Mouse (Mus musculus): Measurements from ENCODE around the gene Wdr18. TPM values are rescaled to one million over a fixed set of nuclear protein-coding genes. Genes with fewer than 3 reads are reported as not detected.
A peak's percentile ranks its signal among the peaks of the same experiment; 100 is the strongest.

Gene Wdr18
- total and polyA plus RNA-seq, 3 experiments = 54.2 to 92.1 (median 70.8) TPM

DNA sequence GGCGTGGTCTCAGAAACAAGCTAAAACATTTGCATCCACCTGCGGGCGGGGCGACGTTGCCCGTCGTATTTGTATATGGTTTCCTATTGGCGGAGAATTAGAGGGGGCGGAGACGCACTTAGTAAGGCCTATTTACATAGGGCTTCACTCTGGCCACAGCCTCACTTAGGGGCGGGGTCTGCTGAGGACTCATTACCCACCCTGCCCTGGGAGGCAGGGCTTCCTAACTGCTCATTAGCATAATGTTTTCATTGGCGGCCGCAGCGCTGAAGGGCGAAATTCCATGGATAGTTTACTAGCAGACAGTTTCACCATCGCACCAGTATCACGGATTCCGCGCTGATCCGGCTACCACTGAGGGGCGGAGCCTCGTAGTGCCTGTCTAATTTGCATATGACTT lies 24.9 kb downstream of the Wdr18 start:
- dilution Hi-C loops (cut with MboI; ENCODE audit: extremely low pct_ligation_motif_present, extremely low pct_unique_long_range_greater_than_20kb, low sequenced_read_pairs) = no loop called here
- Histone ChIP-seq H3K4me1 (ENCODE audit: control insufficient read depth in 1 of 2, insufficient read depth in 2 of 2) (peaks cover 28 to 71% of the 10 kb centered on the region in 2 experiments), H3K27ac (ENCODE audit: insufficient read depth, low read depth) (peak overlapping the region; percentile 85), H3K79me2 (replicated peaks; ENCODE audit: control insufficient read depth, extremely low read depth, insufficient read depth, poor library complexity, severe bottlenecking) (peaks cover 35% of the 10 kb centered on the region), H3K9me3 (replicated peaks; ENCODE audit: low read length) (no peaks in the 10 kb centered on the region), H3K27me3 (replicated peaks) (peaks cover 3% of the 10 kb centered on the region), H3K4me3 (replicated peaks in 1 of 3; ENCODE audit: low read depth in 2 of 3, low read length in 2 of 3, poor library complexity in 1 of 3) (peak overlapping the region; percentile 69 to 97 (median 89)), H3K4me2 (ENCODE audit: insufficient read depth, low read depth, poor library complexity, severe bottlenecking) (no peak overlapping the region), H3K36me3 (replicated peaks in 1 of 2; ENCODE audit: control insufficient read depth in 1 of 2, insufficient read depth in 1 of 2, low read length in 1 of 2) (peaks cover 11 to 27% of the 10 kb centered on the region in 2 experiments), H3K9ac (ENCODE audit: insufficient read depth, low read depth) (peak overlapping the region; percentile 55)
- in situ Hi-C loops (cut with MboI; ENCODE audit: low pct_ligation_motif_present, low pct_unique_long_range_greater_than_20kb, low sequenced_read_pairs) = loop anchor here (5.0 kb wide), 2 partner anchors 127 to 157 kb away; partner anchors contain the start of gene Cbarp
- DNase-seq (ENCODE audit: extremely low read depth) = peak; percentile 99
- TF ChIP-seq POLR2A (IDR thresholded peaks at IDR 0.05; ENCODE audit: low read depth, low read length) = peak; percentile 35; the same call in 1 of the 2 replicates
- TF ChIP-seq SMC3 (IDR thresholded peaks at IDR 0.05; ENCODE audit: low read depth, low read length) = no peak

DNA sequence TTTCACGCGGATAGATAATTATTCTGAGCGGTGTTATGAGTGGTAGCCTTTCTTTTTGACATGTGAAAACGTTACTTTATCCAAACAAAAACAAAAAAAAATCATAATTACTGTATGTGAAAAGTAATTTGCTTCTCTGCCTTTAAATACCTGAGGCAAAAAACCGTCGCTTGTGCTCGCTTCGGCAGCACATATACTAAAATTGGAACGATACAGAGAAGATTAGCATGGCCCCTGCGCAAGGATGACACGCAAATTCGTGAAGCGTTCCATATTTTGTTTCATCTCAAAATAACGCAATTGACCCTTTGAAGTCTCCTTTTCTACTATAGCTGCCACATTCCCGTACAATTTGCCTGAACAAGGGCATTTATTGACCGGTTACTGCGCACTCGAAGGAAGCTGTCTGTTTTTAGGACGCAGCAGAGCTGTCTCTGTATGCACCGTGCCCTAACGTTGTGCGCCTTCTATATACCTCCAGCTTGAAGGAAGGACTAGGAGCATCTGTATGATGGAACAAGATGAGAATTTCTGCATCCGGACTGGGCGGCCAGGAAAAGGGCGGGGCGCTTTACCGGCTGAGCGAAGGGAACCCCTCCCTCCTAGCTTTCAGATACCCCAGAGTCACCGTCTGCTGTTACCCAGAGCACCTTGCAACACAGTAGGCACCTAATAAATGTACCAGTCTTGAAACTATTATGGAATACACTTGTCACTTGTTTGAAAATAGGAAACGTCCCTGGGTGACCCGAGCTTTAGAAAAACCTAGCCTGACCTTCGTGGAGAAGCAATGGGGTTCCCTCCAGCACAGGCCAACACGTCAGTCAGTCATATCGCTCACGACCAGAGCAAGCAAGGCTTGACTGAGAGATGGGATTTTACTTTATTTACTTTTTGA lies 25.6 kb downstream of the Wdr18 start:
- peak overlapping the region; percentile 94 for H3K27ac ChIP-seq (ENCODE audit: insufficient read depth, low read depth)
- peak; percentile 74 for DNase-seq (ENCODE audit: extremely low read depth)
- TF ChIP-seq KAT2A (IDR thresholded peaks at IDR 0.05; ENCODE audit: insufficient replicate concordance, low read length) = no peak
- TF ChIP-seq PAX5 (IDR thresholded peaks at IDR 0.05; ENCODE audit: low read length) = no peak
- TF ChIP-seq CTCF (conservative IDR thresholded peaks at IDR 0.05 in 1 of 2, IDR thresholded peaks at IDR 0.05 in 1 of 2; ENCODE audit: low read depth in 2 of 2, low read length in 2 of 2) = no peak
- no peak for TF ChIP-seq MYC (IDR thresholded peaks at IDR 0.05; ENCODE audit: low read depth, low read length)
- no peak for TF ChIP-seq RCOR1 (conservative IDR thresholded peaks at IDR 0.05; ENCODE audit: low read depth, low read length)
- peak; percentile 43; the same call in 1 of the 2 replicates for TF ChIP-seq NELFE (IDR thresholded peaks at IDR 0.05; ENCODE audit: low read depth, low read length)
- no peak for TF ChIP-seq RAD21 (IDR thresholded peaks at IDR 0.05; ENCODE audit: low read depth, low read length)
- TF ChIP-seq TCF12 (IDR thresholded peaks at IDR 0.05; ENCODE audit: low read depth, low read length) = no peak; the same call in 1 of the 2 replicates
- peak; percentile 66 for TF ChIP-seq NRF1 (IDR thresholded peaks at IDR 0.05; ENCODE audit: low read depth, low read length)
- peak; percentile 48; the same call in 1 of the 2 replicates for TF ChIP-seq MEF2A (IDR thresholded peaks at IDR 0.05; ENCODE audit: borderline replicate concordance, low read depth, low read length)
- no peak for TF ChIP-seq UBTF (IDR thresholded peaks at IDR 0.05; ENCODE audit: low read depth, low read length)
- TF ChIP-seq CHD2 (IDR thresholded peaks at IDR 0.05; ENCODE audit: low read length) = no peak
- TF ChIP-seq ZMIZ1 (IDR thresholded peaks at IDR 0.05; ENCODE audit: low read depth, low read length) = 0 out of 2 replicates have a peak, but pooled peaks have one; percentile 37
- TF ChIP-seq MXI1 (IDR thresholded peaks at IDR 0.05; ENCODE audit: low read depth, low read length) = no peak; the same call in 1 of the 2 replicates
- 0 out of 2 replicates have a peak, but pooled peaks have one; percentile 36 for TF ChIP-seq JUND (conservative IDR thresholded peaks at IDR 0.05; ENCODE audit: low read depth, low read length)
- TF ChIP-seq USF1 (IDR thresholded peaks at IDR 0.05; ENCODE audit: low read depth, low read length) = no peak
- TF ChIP-seq ZNF384 (IDR thresholded peaks at IDR 0.05; ENCODE audit: low read depth, low read length) = peak; percentile 89
- TF ChIP-seq MAZ (IDR thresholded peaks at IDR 0.05; ENCODE audit: low read depth, low read length) = peak; percentile 59
- no peak; the same call in 1 of the 2 replicates for TF ChIP-seq POLR2A (IDR thresholded peaks at IDR 0.05; ENCODE audit: low read depth, low read length)
- TF ChIP-seq MAX (IDR thresholded peaks at IDR 0.05; ENCODE audit: low read length) = no peak
- no peak for TF ChIP-seq ZKSCAN1 (IDR thresholded peaks at IDR 0.05; ENCODE audit: borderline replicate concordance, low read depth, low read length)
- no peak; the same call in 1 of the 2 replicates for TF ChIP-seq HCFC1 (IDR thresholded peaks at IDR 0.05; ENCODE audit: low read depth, low read length)
- no peak; the same call in 1 of the 2 replicates for TF ChIP-seq ETS1 (conservative IDR thresholded peaks at IDR 0.05; ENCODE audit: low read depth, low read length)
- TF ChIP-seq MAFK (IDR thresholded peaks at IDR 0.05; ENCODE audit: insufficient replicate concordance, low read length) = peak; percentile 93
- TF ChIP-seq USF2 (conservative IDR thresholded peaks at IDR 0.05; ENCODE audit: low read depth, low read length) = no peak
- TF ChIP-seq TBP (conservative IDR thresholded peaks at IDR 0.05; ENCODE audit: low read depth, low read length) = peak; percentile 99
- no peak; the same call in 1 of the 2 replicates for TF ChIP-seq BHLHE40 (IDR thresholded peaks at IDR 0.05; ENCODE audit: low read depth, low read length)
- no peak for TF ChIP-seq SMC3 (IDR thresholded peaks at IDR 0.05; ENCODE audit: low read depth, low read length)
- no peak; the same call in 1 of the 2 replicates for TF ChIP-seq EP300 (IDR thresholded peaks at IDR 0.05; ENCODE audit: low read length)
- no peak for TF ChIP-seq POLR2AphosphoS2 (IDR thresholded peaks at IDR 0.05; ENCODE audit: low read depth, low read length)

More for the DNA sequence above, 25.6 kb downstream of the Wdr18 start:
- peak overlapping the region; percentile 50 to 89 (median 68) for H3K4me3 ChIP-seq (replicated peaks in 1 of 3; ENCODE audit: low read depth in 2 of 3, low read length in 2 of 3, poor library complexity in 1 of 3)
- peak overlapping the region; percentile 68 for H3K9ac ChIP-seq (ENCODE audit: insufficient read depth, low read depth)
- peaks cover 10 to 22% of the 10 kb centered on the region in 2 experiments for H3K36me3 ChIP-seq (replicated peaks in 1 of 2; ENCODE audit: control insufficient read depth in 1 of 2, insufficient read depth in 1 of 2, low read length in 1 of 2)
- H3K4me2 ChIP-seq (ENCODE audit: insufficient read depth, low read depth, poor library complexity, severe bottlenecking) = peak overlapping the region; percentile 81
- dilution Hi-C loops (cut with MboI; ENCODE audit: extremely low pct_ligation_motif_present, extremely low pct_unique_long_range_greater_than_20kb, low sequenced_read_pairs) (no loop called here), in situ Hi-C loops (cut with MboI; ENCODE audit: low pct_ligation_motif_present, low pct_unique_long_range_greater_than_20kb, low sequenced_read_pairs) (loop anchor here (5.0 kb wide), 2 partner anchors 127 to 157 kb away; partner anchors contain the start of gene Cbarp)
- H3K27me3 ChIP-seq (replicated peaks) = peaks cover 3% of the 10 kb centered on the region
- H3K9me3 ChIP-seq (replicated peaks; ENCODE audit: low read length) = no peaks in the 10 kb centered on the region
- H3K4me1 ChIP-seq (ENCODE audit: control insufficient read depth in 1 of 2, insufficient read depth in 2 of 2) = peaks cover 27 to 66% of the 10 kb centered on the region in 2 experiments
- H3K79me2 ChIP-seq (replicated peaks; ENCODE audit: control insufficient read depth, extremely low read depth, insufficient read depth, poor library complexity, severe bottlenecking) = peaks cover 33% of the 10 kb centered on the region
